Mouse (Mus musculus): ENCODE results near the gene Gm16485. TPM values are rescaled to one million over a fixed set of nuclear protein-coding genes. Genes with fewer than 3 reads are reported as not detected.

Gm16485 gene
- polyA plus RNA-seq, 1 experiment from 2014 or later = 0.08 TPM

DNA sequence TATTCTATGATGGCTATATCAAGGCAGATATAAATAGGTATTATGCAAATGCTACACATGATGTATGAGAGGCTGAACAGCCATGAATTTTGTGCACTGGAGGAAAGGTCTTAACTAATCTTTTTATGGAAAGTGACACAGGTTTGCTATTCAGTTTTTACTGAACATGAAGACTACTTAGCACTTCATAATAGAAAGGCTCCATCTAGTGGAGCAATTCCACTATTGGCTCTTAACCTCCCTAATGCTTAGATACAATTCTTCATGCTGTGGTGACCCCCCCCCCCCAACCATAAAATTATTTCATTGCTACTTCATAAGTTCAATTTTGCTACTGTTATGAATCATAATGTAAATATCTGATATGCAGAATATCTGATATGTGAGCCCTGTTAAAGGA is 29.6 kb downstream of the Gm16485 start:
- no peak overlapping the region for H3K27ac ChIP-seq (ENCODE audit: low read length)
- no peaks in the 10 kb centered on the region for H3K4me1 ChIP-seq (ENCODE audit: control insufficient read depth, insufficient read depth, low read length)
- ATAC-seq (ENCODE audit: insufficient read depth, low FRiP score) = no peak
- peaks cover 7% of the 10 kb centered on the region; the same call in 1 of the 2 replicates for H3K36me3 ChIP-seq (ENCODE audit: control insufficient read depth, insufficient read depth, low read length)
- no peak overlapping the region for H3K4me2 ChIP-seq (ENCODE audit: low read depth, low read length)
- H3K4me3 ChIP-seq (replicated peaks; ENCODE audit: low read length) = no peak overlapping the region
- H3K27me3 ChIP-seq (ENCODE audit: control insufficient read depth, insufficient read depth, low read length) = no peaks in the 10 kb centered on the region
- no peak overlapping the region for H3K9ac ChIP-seq (ENCODE audit: low read length)
- H3K9me3 ChIP-seq (replicated peaks; ENCODE audit: control insufficient read depth, low read length) = no peaks in the 10 kb centered on the region

DNA sequence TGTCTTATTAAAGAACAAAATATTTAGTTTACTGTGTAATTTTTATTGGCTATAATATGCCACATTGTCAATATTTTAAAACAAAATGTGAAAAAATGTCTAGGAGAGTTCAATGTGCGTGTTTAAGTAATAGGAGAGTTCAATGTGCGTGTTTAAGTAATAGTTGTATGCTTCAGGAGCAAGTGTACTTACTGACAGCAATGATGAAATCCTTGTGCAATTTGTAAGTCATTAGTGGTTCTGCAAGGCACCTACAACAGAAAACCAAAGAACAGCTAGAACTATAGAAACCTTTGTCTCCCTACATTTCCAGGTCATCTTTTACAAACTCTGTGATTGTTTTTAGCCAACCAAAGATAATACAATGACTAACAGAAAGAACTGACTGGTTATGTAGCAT is 43.5 kb downstream of the Gm16485 start:
- no peak overlapping the region for H3K4me2 ChIP-seq (ENCODE audit: low read depth, low read length)
- no peaks in the 10 kb centered on the region for H3K9me3 ChIP-seq (replicated peaks; ENCODE audit: control insufficient read depth, low read length)
- H3K27me3 ChIP-seq (ENCODE audit: control insufficient read depth, insufficient read depth, low read length) = no peaks in the 10 kb centered on the region
- H3K36me3 ChIP-seq (ENCODE audit: control insufficient read depth, insufficient read depth, low read length) = peaks cover 4% of the 10 kb centered on the region; the same call in 1 of the 2 replicates
- WGBS = 94% methylated on average over 2 of the region's 2 CpGs
- no peak overlapping the region for H3K9ac ChIP-seq (ENCODE audit: low read length)
- no peak for ATAC-seq (ENCODE audit: insufficient read depth, low FRiP score)
- H3K27ac ChIP-seq (ENCODE audit: low read length) = no peak overlapping the region
- no peak overlapping the region for H3K4me3 ChIP-seq (replicated peaks; ENCODE audit: low read length)
- H3K4me1 ChIP-seq (ENCODE audit: control insufficient read depth, insufficient read depth, low read length) = no peaks in the 10 kb centered on the region

Other genes starting within 250 kb of the Gm16485 start
- 0.22 and 0.32 TPM in 2 replicates for gene Pgr, start 72.0 kb upstream of the Gm16485 start, polyA plus RNA-seq (2015; fragmentation: Nextera tagmentation; extraction: Ambion mirVana)